Mouse (Mus musculus): ENCODE data around the gene Psmd2.

GRCm38 (mm10) chr16:20629731-20630634 is 21.5 kb upstream of the Psmd2 start, which contains the start of gene Ece2:
- TF ChIP-seq EP300 (IDR thresholded peaks at IDR 0.05; ENCODE audit: low read depth) (no peak), CTCF (IDR thresholded peaks at IDR 0.05; ENCODE audit: low read depth) (no peak)

All from heart, postnatal 0 days (tissue).